Mouse (Mus musculus) midbrain, embryonic 14.5 days (tissue): Measurements from ENCODE around the gene Trpc4ap. TPM values are rescaled to one million over a fixed set of nuclear protein-coding genes. Genes with fewer than 3 reads are reported as not detected.

ENCODE experiments used
- ATAC-seq: fragments of 200-750 bp; cut with Nextera tagmentation; 2 replicates; pipeline ENCODE4 v1.8.0; 2017; ENCODE audit warnings: moderate number of reproducible peaks, moderate library complexity; ENCODE audit not compliant: low FRiP score, low TSS enrichment
- DNase-seq: peaks from one replicate; pipeline ENCODE4 v3.0.0-alpha.2; 2015
- H3K27ac ChIP-seq: fragments of 300-500 bp; sonication (generic); replicated peaks from 2 replicates; pipeline ENCODE4 v1.5.1; 2014; ENCODE audit warnings: mild to moderate bottlenecking, low read depth, low read length, moderate library complexity
- H3K27me3 ChIP-seq: fragments of 300-500 bp; sonication (generic); 2 replicates; pipeline ENCODE4 v1.6.1; 2014; ENCODE audit warnings: low read length, control low read depth, mixed read lengths; ENCODE audit not compliant: control insufficient read depth, insufficient read depth
- H3K36me3 ChIP-seq: fragments of 300-500 bp; sonication (generic); 2 replicates; pipeline ENCODE4 v1.6.1; 2014; ENCODE audit warnings: low read length, control low read depth; ENCODE audit not compliant: control insufficient read depth, insufficient read depth
- H3K4me1 ChIP-seq: fragments of 300-500 bp; sonication (generic); 2 replicates; pipeline ENCODE4 v1.6.1; 2014; ENCODE audit warnings: mild to moderate bottlenecking, antibody characterized with exemption, low read length, control low read depth; ENCODE audit not compliant: control insufficient read depth, insufficient read depth
- H3K4me2 ChIP-seq: fragments of 300-500 bp; sonication (generic); 2 replicates; pipeline ENCODE4 v1.6.1; 2014; ENCODE audit warnings: mild to moderate bottlenecking, low read length, moderate library complexity
- H3K4me3 ChIP-seq: fragments of 300-500 bp; sonication (generic); replicated peaks from 2 replicates; pipeline ENCODE4 v1.5.1; 2014; ENCODE audit warnings: low read depth, low read length
- H3K9ac ChIP-seq: fragments of 300-500 bp; sonication (generic); replicated peaks from 2 replicates; pipeline ENCODE4 v1.6.1; 2014; ENCODE audit warnings: mild to moderate bottlenecking, low read length, moderate library complexity
- H3K9me3 ChIP-seq: fragments of 300-500 bp; sonication (generic); 2 replicates; pipeline ENCODE4 v1.6.1; 2016; ENCODE audit warnings: low read length, control low read depth, mixed read lengths; ENCODE audit not compliant: control insufficient read depth
- WGBS: fragments of 180-500 bp; shearing (Covaris S2); extraction: QIAGEN DNeasy Blood & Tissue Kit; methylation state at CpG from one replicate; pipeline ENCODE4 v1.1.7; 2014; 5-methylcytosine and 5-hydroxymethylcytosine counted together
- polyA plus RNA-seq: library from polyadenylated mRNA; unstranded; fragments of >200 nt; fragmentation: Nextera tagmentation; extraction: Ambion mirVana; gene quantifications from 2 replicates; pipeline ENCODE4 v1.2.1, GENCODE M21; 2014

The Trpc4ap gene
- polyA plus RNA-seq, 1 experiment from 2014 or later, result 171 TPM

DNA sequence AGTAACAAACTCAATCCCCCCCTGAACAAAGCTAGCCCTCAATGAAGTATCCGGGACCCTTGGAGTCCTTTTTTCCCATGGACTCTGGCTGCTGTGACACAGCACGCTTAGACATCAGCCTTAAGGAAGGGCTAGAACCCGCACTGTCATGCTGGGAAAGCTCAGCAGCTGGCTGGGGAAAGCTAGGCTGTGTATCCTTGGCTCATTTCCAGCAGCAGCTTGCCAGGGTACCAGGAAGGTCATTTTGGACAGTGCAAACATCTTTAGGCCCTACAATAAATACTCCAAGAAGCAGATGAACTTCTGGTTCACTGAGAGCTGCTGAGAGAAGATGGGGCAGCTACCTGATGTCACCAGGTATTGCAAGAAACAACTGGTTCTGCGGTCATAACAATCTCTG lies 20.9 kb downstream of the Trpc4ap start:
- ATAC-seq (no peak), DNase-seq (peak; percentile 31)
- Histone ChIP-seq H3K36me3 (peaks cover 56% of the 10 kb centered on the region), H3K27ac (no peak overlapping the region), H3K4me1 (no peaks in the 10 kb centered on the region), H3K4me2 (no peak overlapping the region), H3K27me3 (no peaks in the 10 kb centered on the region), H3K9ac (no peak overlapping the region), H3K4me3 (no peak overlapping the region), H3K9me3 (no peaks in the 10 kb centered on the region)
- WGBS, result 88% methylated on average over 4 of the region's 4 CpGs

GRCm38 (mm10) chr2:155668461-155668860 lies 23.7 kb downstream of the Trpc4ap start:
- H3K9me3 ChIP-seq, result no peaks in the 10 kb centered on the region
- no peak overlapping the region for H3K4me2 ChIP-seq
- 79% methylated on average over 4 of the region's 4 CpGs for WGBS
- DNase-seq (peak; percentile 56), ATAC-seq (no peak)
- H3K27ac ChIP-seq, result no peak overlapping the region
- H3K4me1 ChIP-seq, result no peaks in the 10 kb centered on the region
- H3K36me3 ChIP-seq, result peaks cover 82% of the 10 kb centered on the region
- no peak overlapping the region for H3K4me3 ChIP-seq
- H3K27me3 ChIP-seq, result no peaks in the 10 kb centered on the region
- H3K9ac ChIP-seq, result no peak overlapping the region

DNA sequence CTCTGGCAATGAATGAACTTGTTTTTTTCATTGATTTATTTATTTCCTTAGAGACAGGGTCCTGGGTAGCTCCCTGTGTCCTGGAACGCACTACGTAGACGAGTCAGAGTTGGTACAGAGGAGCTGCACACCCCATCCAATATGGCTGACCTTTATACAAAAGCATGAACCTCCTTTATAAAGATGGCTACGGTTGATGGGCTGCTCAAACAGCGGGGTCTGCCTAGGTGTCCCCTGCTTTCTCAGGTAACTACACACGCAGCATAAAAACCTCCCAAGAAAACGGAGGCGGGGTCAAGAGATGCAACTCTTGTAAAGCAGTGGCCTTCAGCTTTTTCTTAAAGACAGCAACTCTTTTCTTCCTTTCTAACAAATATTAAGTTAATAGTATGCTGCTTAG lies 24.3 kb downstream of the Trpc4ap start:
- DNase-seq (no peak), ATAC-seq (no peak)
- H3K4me1 ChIP-seq, result no peaks in the 10 kb centered on the region
- H3K27ac ChIP-seq, result no peak overlapping the region
- H3K9ac ChIP-seq, result no peak overlapping the region
- no peak overlapping the region for H3K4me2 ChIP-seq
- no peaks in the 10 kb centered on the region for H3K27me3 ChIP-seq
- peaks cover 87% of the 10 kb centered on the region for H3K36me3 ChIP-seq
- no peaks in the 10 kb centered on the region for H3K9me3 ChIP-seq
- no peak overlapping the region for H3K4me3 ChIP-seq
- WGBS, result 94% methylated on average over 8 of the region's 8 CpGs

DNA sequence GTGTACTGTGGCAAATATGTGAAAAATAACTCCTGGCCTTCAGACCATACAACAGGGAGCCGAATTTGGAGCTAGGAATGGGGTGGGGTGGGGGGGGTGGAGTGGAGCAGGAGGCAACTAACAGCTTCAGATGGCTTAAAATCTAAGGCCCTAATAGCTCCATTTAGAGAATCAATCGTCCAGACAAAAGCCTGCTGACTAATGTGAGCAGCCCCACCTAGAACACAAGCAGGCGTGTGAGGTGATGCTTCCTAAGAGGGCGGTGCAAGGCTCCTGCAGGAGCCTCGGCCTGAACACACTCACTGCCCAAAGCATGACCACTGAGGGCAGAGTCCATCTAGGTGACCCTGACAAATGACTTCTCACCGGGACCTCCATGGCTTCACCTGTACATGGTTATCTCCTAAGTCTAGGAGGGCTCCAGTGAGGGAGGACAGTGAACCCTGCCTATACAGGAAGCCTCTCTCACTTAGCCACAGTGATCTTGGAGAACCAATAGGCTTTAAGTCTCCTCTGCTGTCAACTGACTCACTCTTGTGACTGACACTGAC lies 28.2 kb downstream of the Trpc4ap start:
- Histone ChIP-seq H3K9ac (no peak overlapping the region), H3K27ac (no peak overlapping the region), H3K27me3 (no peaks in the 10 kb centered on the region), H3K4me2 (no peak overlapping the region), H3K4me3 (no peak overlapping the region), H3K9me3 (no peaks in the 10 kb centered on the region), H3K4me1 (no peaks in the 10 kb centered on the region), H3K36me3 (peaks cover 93% of the 10 kb centered on the region)
- no peak for ATAC-seq
- DNase-seq, result no peak
- 95% methylated on average over 6 of the region's 6 CpGs for WGBS

- Histone ChIP-seq H3K4me1 (no peaks in the 10 kb centered on the region), H3K36me3 (peaks cover 91% of the 10 kb centered on the region), H3K9ac (no peak overlapping the region), H3K9me3 (no peaks in the 10 kb centered on the region), H3K4me3 (no peak overlapping the region), H3K27me3 (no peaks in the 10 kb centered on the region), H3K4me2 (no peak overlapping the region), H3K27ac (no peak overlapping the region)
- WGBS, result 19% methylated on average over 5 of the region's 5 CpGs
- ATAC-seq (no peak), DNase-seq (peak; percentile 90)
These were observed 29.1 kb downstream of the Trpc4ap start for GRCm38 (mm10) chr2:155663097-155663496.

DNA sequence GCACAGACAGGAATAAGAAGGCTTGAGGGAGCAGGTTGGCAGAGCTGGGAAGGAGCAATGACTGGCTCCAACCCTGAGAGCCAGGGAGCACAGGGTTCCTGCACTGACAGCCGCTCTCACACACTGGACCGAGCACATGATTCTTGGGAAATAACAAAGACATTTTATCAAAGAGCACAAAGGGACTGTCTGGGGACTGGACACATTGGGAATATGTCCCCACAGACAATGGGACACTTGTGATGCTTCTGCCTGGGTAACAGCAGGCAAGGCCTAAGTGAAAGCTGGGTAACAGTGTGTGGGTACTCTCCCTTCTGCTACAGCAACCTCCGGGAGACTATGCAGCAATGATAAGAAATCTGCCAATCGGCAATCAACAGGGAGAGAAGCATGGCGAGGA lies 29.8 kb downstream of the Trpc4ap start:
- peaks cover 91% of the 10 kb centered on the region for H3K36me3 ChIP-seq
- 90% methylated on average over 5 of the region's 5 CpGs for WGBS

DNA sequence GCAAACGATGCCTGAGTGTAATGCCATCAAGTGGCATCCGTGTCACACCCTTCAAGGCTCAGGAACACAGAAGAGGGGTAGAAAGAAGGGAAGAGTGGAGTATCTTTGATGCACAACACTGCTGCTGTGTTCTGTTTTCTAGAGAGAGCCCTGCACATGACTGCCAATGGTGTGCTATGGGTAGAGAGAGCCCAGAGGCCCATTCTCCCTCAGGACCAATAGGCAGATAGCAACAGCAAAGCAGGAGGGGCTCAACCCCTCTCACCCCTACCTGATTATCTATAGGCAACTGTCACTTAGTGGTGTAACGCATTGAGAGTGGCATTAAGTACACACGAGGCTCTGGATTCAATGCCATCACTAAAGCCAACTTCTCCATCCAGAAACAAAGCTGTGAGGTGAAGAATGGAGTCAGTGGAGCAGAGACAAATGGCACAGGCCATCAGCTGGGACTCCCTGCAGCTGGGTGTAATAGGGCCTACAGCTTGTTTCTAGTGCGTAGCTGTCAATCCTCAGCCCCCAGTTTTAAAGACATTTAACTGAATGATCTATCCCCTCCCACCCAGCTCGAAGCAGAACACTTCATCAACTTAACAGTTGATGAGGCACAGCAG lies 36.3 kb downstream of the Trpc4ap start:
- WGBS, result 46% methylated on average over 6 of the region's 6 CpGs
- ATAC-seq, result no peak
- no peak overlapping the region for H3K27ac ChIP-seq

More for the DNA sequence above, 29.8 kb downstream of the Trpc4ap start:
- H3K4me3 ChIP-seq, result no peak overlapping the region
- no peaks in the 10 kb centered on the region for H3K9me3 ChIP-seq
- ATAC-seq, result no peak
- H3K27ac ChIP-seq, result no peak overlapping the region
- H3K27me3 ChIP-seq, result no peaks in the 10 kb centered on the region
- DNase-seq, result no peak
- H3K4me2 ChIP-seq, result no peak overlapping the region
- H3K4me1 ChIP-seq, result no peaks in the 10 kb centered on the region
- no peak overlapping the region for H3K9ac ChIP-seq

GRCm38 (mm10) chr2:155652618-155653017 lies 39.6 kb downstream of the Trpc4ap start:
- 95% methylated on average over 5 of the region's 5 CpGs for WGBS
- no peaks in the 10 kb centered on the region for H3K4me1 ChIP-seq
- H3K4me2 ChIP-seq, result no peak overlapping the region
- no peak overlapping the region for H3K9ac ChIP-seq
- ATAC-seq (no peak), DNase-seq (no peak)
- H3K27me3 ChIP-seq, result no peaks in the 10 kb centered on the region
- H3K4me3 ChIP-seq, result no peak overlapping the region
- no peak overlapping the region for H3K27ac ChIP-seq
- peaks cover 91% of the 10 kb centered on the region for H3K36me3 ChIP-seq
- H3K9me3 ChIP-seq, result no peaks in the 10 kb centered on the region

More for the DNA sequence above, 36.3 kb downstream of the Trpc4ap start:
- no peak for DNase-seq
- Histone ChIP-seq H3K9ac (no peak overlapping the region), H3K4me3 (no peak overlapping the region), H3K27me3 (no peaks in the 10 kb centered on the region), H3K4me1 (no peaks in the 10 kb centered on the region), H3K36me3 (peaks cover 91% of the 10 kb centered on the region), H3K9me3 (no peaks in the 10 kb centered on the region), H3K4me2 (no peak overlapping the region)

DNA sequence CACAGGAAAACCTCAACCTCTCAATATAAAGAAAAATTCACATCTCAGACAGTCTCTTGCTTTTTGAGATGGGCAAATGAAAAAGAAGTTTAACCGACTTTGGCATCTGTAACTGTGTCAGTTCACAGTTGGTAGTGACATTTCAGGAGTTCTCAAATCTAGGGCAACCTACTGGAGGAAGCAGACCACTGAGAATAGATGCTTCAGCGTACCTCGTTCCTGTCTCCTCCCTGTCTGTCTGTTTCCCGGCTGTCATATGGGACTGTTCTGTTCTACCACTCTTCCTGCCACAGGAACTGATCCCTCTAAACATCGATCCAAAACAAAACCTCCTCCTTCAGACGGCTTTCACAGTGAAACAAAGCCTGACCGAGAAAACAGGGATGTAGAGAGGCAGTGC lies 46.4 kb downstream of the Trpc4ap start:
- DNase-seq, result no peak
- H3K4me1 ChIP-seq, result no peaks in the 10 kb centered on the region
- no peak overlapping the region for H3K27ac ChIP-seq
- no peak for ATAC-seq
- peaks cover 89% of the 10 kb centered on the region for H3K36me3 ChIP-seq
- H3K9me3 ChIP-seq, result no peaks in the 10 kb centered on the region
- H3K4me2 ChIP-seq, result no peak overlapping the region
- no peak overlapping the region for H3K9ac ChIP-seq
- H3K27me3 ChIP-seq, result no peaks in the 10 kb centered on the region
- WGBS, result 88% methylated on average over 7 of the region's 7 CpGs
- no peak overlapping the region for H3K4me3 ChIP-seq
